In the genomic region with DNA sequence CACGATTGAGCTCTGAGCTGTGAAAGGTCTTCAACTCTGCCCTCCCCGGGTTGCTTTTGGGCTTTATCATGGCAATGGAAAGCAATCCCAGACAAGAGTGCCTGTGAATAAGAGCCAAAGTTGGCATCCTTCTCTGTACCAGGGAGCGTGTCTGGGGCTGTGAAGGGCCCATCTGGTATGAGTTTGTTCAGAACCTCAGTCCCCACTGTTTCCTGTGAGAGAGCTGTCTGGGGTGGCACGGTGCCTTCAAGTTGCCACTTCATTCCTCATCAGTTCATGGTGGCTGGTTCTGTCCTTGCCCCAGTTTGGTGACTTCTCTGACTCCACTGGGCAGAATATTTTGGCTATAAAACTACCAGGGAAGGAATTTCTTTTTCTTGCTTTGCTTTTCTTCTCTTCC, we compare ENCODE assay signal across 12 mouse cellular contexts. TPM values are rescaled to one million over a fixed set of nuclear protein-coding genes. Genes with fewer than 3 reads are reported as not detected.
"Had no signal": no experiment of that assay in that cellular context is flagged by ENCODE, and none has a peak within 500 bp of the region (broad histone marks: within the 10 kb centered on the region; RNA-seq: fewer than 3 reads in every experiment).

No protein-coding gene starts in this region.

- ATAC-seq: liver, embryonic 12.5 days had no signal

- H3K9me3 ChIP-seq: kidney, embryonic 15.5 days; limb, embryonic 15.5 days; liver, embryonic 12.5 days; midbrain, embryonic 10.5 days; neural tube, embryonic 12.5 days had no signal

- H3K9ac ChIP-seq: kidney, embryonic 15.5 days; limb, embryonic 15.5 days; liver, embryonic 12.5 days; lung, embryonic 14.5 days; neural tube, embryonic 12.5 days had no signal

- DNase-seq: kidney, postnatal 14 days; lung, embryonic 14.5 days; lung, postnatal 10 days; lung, postnatal 4 days; midbrain, embryonic 14.5 days had no signal

- H3K27ac ChIP-seq: kidney, embryonic 15.5 days; limb, embryonic 15.5 days; liver, embryonic 12.5 days; midbrain, embryonic 10.5 days; neural tube, embryonic 12.5 days had no signal

- H3K27me3 ChIP-seq: kidney, embryonic 15.5 days; limb, embryonic 15.5 days; liver, embryonic 12.5 days; neural tube, embryonic 12.5 days had no signal

- H3K36me3 ChIP-seq: kidney, embryonic 15.5 days; limb, embryonic 15.5 days; liver, embryonic 12.5 days; midbrain, embryonic 10.5 days; neural tube, embryonic 12.5 days had no signal

- H3K4me2 ChIP-seq: kidney, embryonic 15.5 days; limb, embryonic 15.5 days; liver, embryonic 12.5 days; lung, embryonic 14.5 days; neural tube, embryonic 12.5 days had no signal

- H3K4me3 ChIP-seq: kidney, embryonic 15.5 days; limb, embryonic 15.5 days; liver, embryonic 12.5 days; midbrain, embryonic 10.5 days; neural tube, embryonic 12.5 days had no signal

RNA-seq across cellular contexts. Expression of a gene that starts 33.4 kb away (rescaled TPM):
- total RNA-seq: megakaryocyte, adult 5-6 weeks; monocyte, adult 5-6 weeks had no signal
